In genomic region chr5:17426930-17427329, GRCm38 (mm10) we compare ENCODE assay signal across 27 mouse cellular contexts. TPM values are rescaled to one million over a fixed set of nuclear protein-coding genes. Genes with fewer than 3 reads are reported as not detected.
DNase-seq lines count a peak whose midpoint lies in the region; ATAC-seq and TF ChIP-seq lines count a peak whose summit lies in the region.
"Had no signal": no experiment of that assay in that cellular context is flagged by ENCODE, and none has a peak within 500 bp of the region (broad histone marks: within the 10 kb centered on the region; RNA-seq: fewer than 3 reads in every experiment).

No protein-coding gene starts in this region.

- no peaks in the 10 kb centered on the region for H3K4me1 ChIP-seq in kidney, embryonic 14.5 days (ENCODE audit: control insufficient read depth, insufficient read depth, low read length)
- no peaks in the 10 kb centered on the region for H3K4me1 ChIP-seq in intestine, postnatal 0 days (replicated peaks; ENCODE audit: control insufficient read depth, insufficient read depth, low read length)
- H3K4me1 ChIP-seq in midbrain, embryonic 14.5 days (ENCODE audit: control insufficient read depth, insufficient read depth, low read length), result no peaks in the 10 kb centered on the region
- H3K4me1 ChIP-seq: embryonic facial prominence, embryonic 12.5 days; forebrain, embryonic 15.5 days; heart, embryonic 12.5 days; hindbrain, embryonic 10.5 days had no signal

- WGBS in kidney, embryonic 14.5 days, result 85% methylated on average over 1 of the region's 1 CpGs
- WGBS in intestine, postnatal 0 days, result 52% methylated on average over 1 of the region's 1 CpGs
- 67% methylated on average over 1 of the region's 1 CpGs for WGBS in midbrain, embryonic 14.5 days

- no peaks in the 10 kb centered on the region for H3K27me3 ChIP-seq in kidney, embryonic 14.5 days (ENCODE audit: control insufficient read depth, insufficient read depth, low read length)
- H3K27me3 ChIP-seq in intestine, postnatal 0 days (replicated peaks; ENCODE audit: control insufficient read depth, insufficient read depth, low read length), result no peaks in the 10 kb centered on the region
- H3K27me3 ChIP-seq in midbrain, embryonic 14.5 days (ENCODE audit: control insufficient read depth, insufficient read depth, low read length), result no peaks in the 10 kb centered on the region
- H3K27me3 ChIP-seq: embryonic facial prominence, embryonic 12.5 days; forebrain, embryonic 15.5 days; heart, embryonic 12.5 days had no signal

- no peaks in the 10 kb centered on the region for H3K36me3 ChIP-seq in kidney, embryonic 14.5 days (ENCODE audit: control insufficient read depth, insufficient read depth, low read length)
- no peaks in the 10 kb centered on the region for H3K36me3 ChIP-seq in intestine, postnatal 0 days (ENCODE audit: control insufficient read depth, insufficient read depth)
- H3K36me3 ChIP-seq in midbrain, embryonic 14.5 days (ENCODE audit: control insufficient read depth, insufficient read depth, low read length), result no peaks in the 10 kb centered on the region
- H3K36me3 ChIP-seq: embryonic facial prominence, embryonic 12.5 days; forebrain, embryonic 15.5 days; G1E; heart, embryonic 12.5 days; hindbrain, embryonic 10.5 days had no signal

- no peak for ATAC-seq in kidney, embryonic 14.5 days (ENCODE audit: low FRiP score, low TSS enrichment)
- ATAC-seq in intestine, postnatal 0 days, result peak; percentile 61; the same call in 1 of the 2 replicates
- ATAC-seq in midbrain, embryonic 14.5 days (ENCODE audit: low FRiP score, low TSS enrichment), result no peak
- ATAC-seq: CD4-positive, CD25-positive, alpha-beta regulatory T cell, adult 4 months; forebrain, embryonic 15.5 days had no signal

- DNase-seq in heart, adult 11 months, result peak; percentile 61
- no peak for DNase-seq in heart, adult 18-20 months
- peak; percentile 30 to 46 for DNase-seq in kidney, adult 8-10 months
- peak; percentile 32 to 59 for DNase-seq in kidney, postnatal 36 days
- no peak for DNase-seq in midbrain, embryonic 14.5 days
- DNase-seq: adrenal gland, adult 8-10 months; B cell, adult 2 months; cerebellum, adult 11 months; cerebellum, adult 8-10 months; cerebellum, postnatal 14 days; gastrocnemius, postnatal 10 days had no signal

- no peaks in the 10 kb centered on the region for H3K9me3 ChIP-seq in kidney, embryonic 14.5 days (ENCODE audit: control insufficient read depth, low read length)
- H3K9me3 ChIP-seq in intestine, postnatal 0 days (ENCODE audit: control insufficient read depth), result no peaks in the 10 kb centered on the region
- no peaks in the 10 kb centered on the region for H3K9me3 ChIP-seq in midbrain, embryonic 14.5 days (ENCODE audit: control insufficient read depth, low read length)
- H3K9me3 ChIP-seq: embryonic facial prominence, embryonic 12.5 days; forebrain, embryonic 15.5 days; G1E; heart, embryonic 12.5 days; hindbrain, embryonic 10.5 days had no signal

- no peak overlapping the region for H3K4me3 ChIP-seq in kidney, embryonic 14.5 days (ENCODE audit: low read length)
- no peak overlapping the region for H3K4me3 ChIP-seq in intestine, postnatal 0 days (ENCODE audit: low read depth, low read length)
- no peak overlapping the region for H3K4me3 ChIP-seq in midbrain, embryonic 14.5 days (replicated peaks; ENCODE audit: low read depth, low read length)
- H3K4me3 ChIP-seq: embryonic facial prominence, embryonic 12.5 days; forebrain, embryonic 15.5 days; heart, embryonic 12.5 days; hindbrain, embryonic 10.5 days had no signal

- no peak overlapping the region for H3K9ac ChIP-seq in kidney, embryonic 14.5 days (ENCODE audit: low read depth, low read length)
- no peak overlapping the region for H3K9ac ChIP-seq in intestine, postnatal 0 days (ENCODE audit: low read depth, low read length)
- H3K9ac ChIP-seq in midbrain, embryonic 14.5 days (replicated peaks; ENCODE audit: low read length), result no peak overlapping the region
- H3K9ac ChIP-seq: embryonic facial prominence, embryonic 12.5 days; forebrain, embryonic 15.5 days; heart, embryonic 12.5 days had no signal

- no peak overlapping the region for H3K27ac ChIP-seq in kidney, embryonic 14.5 days (ENCODE audit: low read depth, low read length)
- no peak overlapping the region for H3K27ac ChIP-seq in intestine, postnatal 0 days (ENCODE audit: low read depth, low read length)
- no peak overlapping the region for H3K27ac ChIP-seq in midbrain, embryonic 14.5 days (replicated peaks; ENCODE audit: low read depth, low read length)
- H3K27ac ChIP-seq: embryonic facial prominence, embryonic 12.5 days; forebrain, embryonic 15.5 days; hindbrain, embryonic 10.5 days had no signal

- TF ChIP-seq CTCF in intestine, postnatal 0 days (IDR thresholded peaks at IDR 0.05; ENCODE audit: low read depth), result no peak

- no peak overlapping the region for H3K4me2 ChIP-seq in kidney, embryonic 14.5 days (replicated peaks; ENCODE audit: low read depth, low read length)
- H3K4me2 ChIP-seq in intestine, postnatal 0 days (replicated peaks; ENCODE audit: low read depth), result no peak overlapping the region
- no peak overlapping the region for H3K4me2 ChIP-seq in midbrain, embryonic 14.5 days (ENCODE audit: low read length)
- H3K4me2 ChIP-seq: embryonic facial prominence, embryonic 12.5 days; forebrain, embryonic 15.5 days; heart, embryonic 12.5 days had no signal

RNA-seq across cellular contexts. Expression of gene Speer4f1, which starts 49.0 kb away (rescaled TPM):
- total RNA-seq in heart, adult 18-20 months (2021), result not detected
- polyA plus RNA-seq in kidney, embryonic 14.5 days (2014; fragmentation: Nextera tagmentation; extraction: Ambion mirVana), result not detected in 2 replicates
- polyA plus RNA-seq in intestine, postnatal 0 days (2015; fragmentation: Nextera tagmentation; extraction: Ambion mirVana), result not detected in 2 replicates
- polyA plus RNA-seq in midbrain, embryonic 14.5 days (2014; fragmentation: Nextera tagmentation; extraction: Ambion mirVana), result not detected in 2 replicates
- total RNA-seq: adrenal gland, adult 8-10 months; adrenal gland, postnatal 4 days; common myeloid progenitor, adult 5-6 weeks; G1E; gastrocnemius, postnatal 10 days; gastrocnemius, postnatal 4 days; heart, adult 8-10 months; heart, postnatal 25 days had no signal
- polyA plus RNA-seq: brain, embryonic 14.5 days; CD4-positive, CD25-positive, alpha-beta regulatory T cell, adult 4 months; embryonic facial prominence, embryonic 12.5 days; forebrain, embryonic 11.5 days; forebrain, embryonic 15.5 days; G1E; heart, embryonic 12.5 days; heart, embryonic 16.5 days; hindbrain, embryonic 10.5 days had no signal

RNA-seq across cellular contexts. Expression of gene Speer4f2, which starts 54.0 kb away (rescaled TPM):
- total RNA-seq in heart, adult 18-20 months (2021), result not detected
- polyA plus RNA-seq in kidney, embryonic 14.5 days (2014; fragmentation: Nextera tagmentation; extraction: Ambion mirVana), result not detected in 2 replicates
- not detected in 2 replicates for polyA plus RNA-seq in intestine, postnatal 0 days (2015; fragmentation: Nextera tagmentation; extraction: Ambion mirVana)
- polyA plus RNA-seq in midbrain, embryonic 14.5 days (2014; fragmentation: Nextera tagmentation; extraction: Ambion mirVana), result not detected in 2 replicates
- total RNA-seq: adrenal gland, adult 8-10 months; adrenal gland, postnatal 4 days; common myeloid progenitor, adult 5-6 weeks; G1E; gastrocnemius, postnatal 10 days; gastrocnemius, postnatal 4 days; heart, adult 8-10 months; heart, postnatal 25 days had no signal
- polyA plus RNA-seq: brain, embryonic 14.5 days; CD4-positive, CD25-positive, alpha-beta regulatory T cell, adult 4 months; embryonic facial prominence, embryonic 12.5 days; forebrain, embryonic 11.5 days; forebrain, embryonic 15.5 days; G1E; heart, embryonic 12.5 days; heart, embryonic 16.5 days; hindbrain, embryonic 10.5 days had no signal

Comparison
In these comparisons a context has a peak if more than half of its experiments do, and no peak if none do; other contexts are left out.
1. DNase-seq: peak in heart, adult 11 months (single experiment), kidney, adult 8-10 months (2 of 2) and kidney, postnatal 36 days (2 of 2); none in heart, adult 18-20 months (0 of 2) and midbrain, embryonic 14.5 days (single experiment).